Mouse (Mus musculus): ENCODE data around the gene 6030498E09Rik. TPM values are rescaled to one million over a fixed set of nuclear protein-coding genes. Genes with fewer than 3 reads are reported as not detected.

Gene 6030498E09Rik
- not detected in 2 replicates for polyA plus RNA-seq (2015; fragmentation: Nextera tagmentation; extraction: Ambion mirVana)

- H3K36me3 ChIP-seq (ENCODE audit: poor library complexity, severe bottlenecking): no peaks in the 10 kb centered on the region
- ATAC-seq: no peak
- H3K27ac ChIP-seq: no peak within 1 kb of the TSS
- H3K4me1 ChIP-seq: no peaks in the 10 kb centered on the region
- WGBS: 86% methylated on average over 9 of the region's 9 CpGs
- H3K9me3 ChIP-seq (replicated peaks): no peaks in the 10 kb centered on the region
- H3K27me3 ChIP-seq: no peaks in the 10 kb centered on the region
- no peak within 1 kb of the TSS for H3K9ac ChIP-seq
- H3K4me2 ChIP-seq: no peak within 1 kb of the TSS
- no peak within 1 kb of the TSS for H3K4me3 ChIP-seq
Observed at GRCm38 (mm10) chrX:38772478-38772877, at the start of gene 6030498E09Rik. TSS of gene 6030498E09Rik (plus strand) at chrX:38772671.

DNA sequence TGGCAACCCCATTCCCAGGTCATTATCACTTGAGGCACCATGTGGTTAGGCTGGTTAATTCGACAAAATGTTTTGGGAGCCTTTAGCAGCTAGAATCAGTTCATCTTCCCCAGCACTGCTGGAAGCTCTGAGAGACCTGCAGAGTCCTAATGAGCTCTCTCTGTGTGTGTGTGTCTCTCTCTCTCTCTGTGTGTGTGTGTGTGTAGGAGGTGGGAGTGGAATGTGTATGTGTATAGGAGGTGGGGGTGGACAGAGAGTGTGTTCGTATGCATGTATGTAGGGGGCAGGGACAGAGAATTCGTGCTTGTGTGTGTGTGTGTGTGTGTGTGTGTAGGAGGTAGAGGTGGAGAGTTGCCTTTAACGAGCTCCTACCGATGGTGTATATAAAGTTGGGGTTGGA lies 42.4 kb upstream of the 6030498E09Rik start:
- H3K4me1 ChIP-seq: 0 out of 2 replicates have a peak, but pooled peaks cover 3% of the 10 kb centered on the region
- no peak overlapping the region for H3K9ac ChIP-seq
- no peak overlapping the region for H3K27ac ChIP-seq
- WGBS: 14% methylated on average over 5 of the region's 5 CpGs
- H3K9me3 ChIP-seq (replicated peaks): no peaks in the 10 kb centered on the region
- H3K4me2 ChIP-seq: no peak overlapping the region
- H3K4me3 ChIP-seq: no peak overlapping the region
- no peaks in the 10 kb centered on the region for H3K36me3 ChIP-seq (ENCODE audit: poor library complexity, severe bottlenecking)
- ATAC-seq: peak; percentile 30; the same call in 1 of the 2 replicates
- no peaks in the 10 kb centered on the region for H3K27me3 ChIP-seq

DNA sequence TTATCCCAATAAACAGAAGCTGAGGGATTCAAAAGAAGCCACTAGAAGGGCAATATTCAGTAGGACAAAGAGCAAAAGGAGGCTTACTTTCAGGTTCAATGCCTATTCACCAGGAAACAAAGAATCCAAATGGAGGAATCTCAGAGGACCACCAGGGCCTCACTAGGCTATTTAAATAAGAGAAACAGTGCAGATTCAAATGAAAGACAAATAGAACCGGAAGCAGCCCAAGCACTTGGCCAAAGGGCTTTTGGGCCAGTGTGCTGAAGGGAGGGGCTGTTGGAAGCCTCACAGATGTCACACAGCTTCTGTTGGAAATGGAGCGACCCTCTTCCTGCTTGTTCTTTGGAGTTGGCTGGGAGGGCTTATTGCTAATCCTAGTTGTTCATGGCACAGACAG lies 41.8 kb upstream of the 6030498E09Rik start:
- no peak overlapping the region for H3K4me2 ChIP-seq
- no peak for ATAC-seq
- 25% methylated on average over 2 of the region's 2 CpGs for WGBS
- no peak overlapping the region for H3K9ac ChIP-seq
- no peak overlapping the region for H3K27ac ChIP-seq
- no peaks in the 10 kb centered on the region for H3K9me3 ChIP-seq (replicated peaks)
- 0 out of 2 replicates have a peak, but pooled peaks cover 3% of the 10 kb centered on the region for H3K4me1 ChIP-seq
- no peaks in the 10 kb centered on the region for H3K27me3 ChIP-seq
- H3K4me3 ChIP-seq: no peak overlapping the region
- no peaks in the 10 kb centered on the region for H3K36me3 ChIP-seq (ENCODE audit: poor library complexity, severe bottlenecking)

DNA sequence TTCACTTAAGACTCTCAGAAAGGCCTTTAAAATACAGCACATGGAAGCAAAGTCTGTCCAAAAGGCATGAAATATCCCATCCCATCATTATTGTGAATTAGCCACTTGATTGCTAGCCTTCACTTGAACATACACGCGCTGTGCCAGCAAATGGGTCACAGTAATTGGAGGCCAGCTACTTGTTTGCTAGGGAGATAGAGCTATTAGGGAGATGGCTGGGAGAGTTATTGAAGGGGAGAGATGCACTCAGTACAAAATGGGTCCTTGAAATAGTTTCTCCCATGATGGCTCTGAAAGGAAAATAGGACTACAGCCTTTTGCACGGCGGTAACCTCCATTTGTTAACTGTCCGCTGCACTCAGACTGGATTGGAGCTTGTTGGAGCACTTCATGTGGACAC lies 38.8 kb upstream of the 6030498E09Rik start:
- no peaks in the 10 kb centered on the region for H3K36me3 ChIP-seq (ENCODE audit: poor library complexity, severe bottlenecking)
- 84% methylated on average over 5 of the region's 5 CpGs for WGBS
- 0 out of 2 replicates have a peak, but pooled peaks cover 3% of the 10 kb centered on the region for H3K4me1 ChIP-seq
- no peak overlapping the region for H3K4me3 ChIP-seq
- H3K9ac ChIP-seq: no peak overlapping the region
- no peak overlapping the region for H3K4me2 ChIP-seq
- H3K27ac ChIP-seq: no peak overlapping the region
- no peaks in the 10 kb centered on the region for H3K9me3 ChIP-seq (replicated peaks)
- no peak for ATAC-seq
- no peaks in the 10 kb centered on the region for H3K27me3 ChIP-seq

- 49% methylated on average over 13 of the region's 13 CpGs for WGBS
- ATAC-seq: peak; percentile 48
- no peak overlapping the region for H3K27ac ChIP-seq
Observed at GRCm38 (mm10) chrX:38734916-38735880, 37.3 kb upstream of the 6030498E09Rik start.

DNA sequence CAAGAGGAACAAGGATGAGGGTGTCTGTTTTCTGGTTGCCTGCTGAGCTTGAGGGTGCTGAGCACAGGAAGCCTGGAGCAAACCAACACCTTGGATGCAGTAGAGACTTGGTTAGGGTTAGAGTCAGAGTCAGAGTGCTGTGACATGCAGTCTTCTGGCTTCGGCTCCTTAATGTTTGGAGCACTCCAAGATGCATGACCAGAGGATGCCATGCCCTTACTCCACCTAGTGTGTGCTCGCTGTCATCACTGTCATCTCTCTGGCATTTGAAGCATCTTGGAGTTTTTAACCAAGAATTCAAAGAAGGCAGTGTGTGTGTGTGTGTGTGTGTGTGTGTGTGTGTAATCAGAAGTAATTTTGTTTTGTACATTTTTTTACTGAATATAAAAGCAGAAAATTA lies 1.0 kb upstream of the 6030498E09Rik start:
- Histone ChIP-seq H3K9ac (no peak overlapping the region), H3K9me3 (replicated peaks) (no peaks in the 10 kb centered on the region), H3K4me2 (no peak overlapping the region), H3K4me1 (no peaks in the 10 kb centered on the region), H3K4me3 (no peak overlapping the region), H3K27me3 (no peaks in the 10 kb centered on the region), H3K36me3 (ENCODE audit: poor library complexity, severe bottlenecking) (no peaks in the 10 kb centered on the region), H3K27ac (no peak overlapping the region)
- ATAC-seq: no peak
- WGBS: 88% methylated on average over 2 of the region's 2 CpGs

More at GRCm38 (mm10) chrX:38734916-38735880, 37.3 kb upstream of the 6030498E09Rik start:
- no peak overlapping the region for H3K4me3 ChIP-seq
- no peaks in the 10 kb centered on the region for H3K9me3 ChIP-seq (replicated peaks)
- H3K4me1 ChIP-seq: 0 out of 2 replicates have a peak, but pooled peaks cover 3% of the 10 kb centered on the region
- H3K36me3 ChIP-seq (ENCODE audit: poor library complexity, severe bottlenecking): no peaks in the 10 kb centered on the region
- H3K27me3 ChIP-seq: no peaks in the 10 kb centered on the region
- H3K4me2 ChIP-seq: no peak overlapping the region
- no peak overlapping the region for H3K9ac ChIP-seq

GRCm38 (mm10) chrX:38771886-38772285 lies 585 bp upstream of the 6030498E09Rik start:
- H3K27ac ChIP-seq: no peak overlapping the region
- H3K4me2 ChIP-seq: no peak overlapping the region
- no peaks in the 10 kb centered on the region for H3K9me3 ChIP-seq (replicated peaks)
- H3K36me3 ChIP-seq (ENCODE audit: poor library complexity, severe bottlenecking): no peaks in the 10 kb centered on the region
- H3K4me3 ChIP-seq: no peak overlapping the region
- H3K4me1 ChIP-seq: no peaks in the 10 kb centered on the region
- peak; percentile 61 for ATAC-seq
- no peaks in the 10 kb centered on the region for H3K27me3 ChIP-seq
- no peak overlapping the region for H3K9ac ChIP-seq
- WGBS: 41% methylated on average over 3 of the region's 3 CpGs

DNA sequence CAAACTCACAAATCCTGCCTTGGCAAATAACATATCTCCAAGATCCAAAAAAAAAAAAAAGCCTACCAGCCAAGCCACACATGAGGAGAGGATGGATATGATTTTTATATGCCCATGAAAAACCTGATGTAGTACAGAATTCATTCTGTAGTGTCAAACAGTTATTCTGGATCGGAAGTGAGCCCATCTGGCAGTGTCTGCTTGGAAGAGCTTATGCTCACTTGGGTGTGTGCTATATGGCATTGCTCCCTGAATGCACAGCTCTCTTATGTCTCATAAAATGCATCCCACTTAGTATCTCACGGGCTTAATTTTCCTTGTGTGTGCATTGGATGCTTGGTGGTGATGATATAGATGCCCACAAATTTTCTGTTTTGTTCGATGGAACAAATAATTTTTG lies 21.9 kb downstream of the 6030498E09Rik start:
- WGBS: 77% methylated on average over 3 of the region's 3 CpGs
- Histone ChIP-seq H3K9me3 (replicated peaks) (no peaks in the 10 kb centered on the region), H3K9ac (no peak overlapping the region), H3K4me2 (no peak overlapping the region), H3K4me1 (no peaks in the 10 kb centered on the region), H3K36me3 (ENCODE audit: poor library complexity, severe bottlenecking) (no peaks in the 10 kb centered on the region), H3K4me3 (no peak overlapping the region), H3K27ac (no peak overlapping the region), H3K27me3 (no peaks in the 10 kb centered on the region)
- no peak; the same call in 1 of the 2 replicates for ATAC-seq

DNA sequence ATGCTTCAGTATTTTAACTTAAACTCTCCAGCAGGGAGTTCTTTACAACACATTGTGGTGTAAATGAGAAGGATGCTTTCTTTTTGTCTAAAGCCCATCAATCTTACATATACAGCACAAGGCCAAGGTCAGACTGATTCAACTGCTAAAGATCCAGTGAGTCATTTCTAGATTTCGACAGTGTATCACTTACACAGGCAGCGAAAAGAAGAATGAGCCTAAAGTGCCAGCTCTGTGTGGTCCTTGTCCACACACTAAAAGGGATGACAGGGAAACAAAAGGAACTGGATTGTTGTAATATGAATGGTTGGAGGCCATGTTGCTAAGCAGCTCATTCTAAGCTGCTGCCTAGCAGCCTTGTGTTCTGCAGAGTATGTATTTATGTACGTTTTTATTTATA lies 41.5 kb downstream of the 6030498E09Rik start:
- H3K9ac ChIP-seq: no peak overlapping the region
- no peaks in the 10 kb centered on the region for H3K4me1 ChIP-seq
- no peaks in the 10 kb centered on the region for H3K36me3 ChIP-seq (ENCODE audit: poor library complexity, severe bottlenecking)
- H3K4me3 ChIP-seq: no peak overlapping the region
- 46% methylated on average over 3 of the region's 3 CpGs for WGBS
- H3K4me2 ChIP-seq: no peak overlapping the region
- ATAC-seq: no peak
- no peaks in the 10 kb centered on the region for H3K27me3 ChIP-seq
- H3K27ac ChIP-seq: no peak overlapping the region
- H3K9me3 ChIP-seq (replicated peaks): no peaks in the 10 kb centered on the region

- H3K36me3 ChIP-seq (ENCODE audit: poor library complexity, severe bottlenecking): no peaks in the 10 kb centered on the region
- no peak overlapping the region for H3K9ac ChIP-seq
- no peaks in the 10 kb centered on the region for H3K4me1 ChIP-seq
- WGBS: 80% methylated on average over 3 of the region's 3 CpGs
- no peak overlapping the region for H3K4me2 ChIP-seq
- no peaks in the 10 kb centered on the region for H3K27me3 ChIP-seq
- no peak for ATAC-seq
- no peak overlapping the region for H3K4me3 ChIP-seq
- H3K9me3 ChIP-seq (replicated peaks): no peaks in the 10 kb centered on the region
- H3K27ac ChIP-seq: no peak overlapping the region
Observed at GRCm38 (mm10) chrX:38816841-38817240, 44.4 kb downstream of the 6030498E09Rik start.

DNA sequence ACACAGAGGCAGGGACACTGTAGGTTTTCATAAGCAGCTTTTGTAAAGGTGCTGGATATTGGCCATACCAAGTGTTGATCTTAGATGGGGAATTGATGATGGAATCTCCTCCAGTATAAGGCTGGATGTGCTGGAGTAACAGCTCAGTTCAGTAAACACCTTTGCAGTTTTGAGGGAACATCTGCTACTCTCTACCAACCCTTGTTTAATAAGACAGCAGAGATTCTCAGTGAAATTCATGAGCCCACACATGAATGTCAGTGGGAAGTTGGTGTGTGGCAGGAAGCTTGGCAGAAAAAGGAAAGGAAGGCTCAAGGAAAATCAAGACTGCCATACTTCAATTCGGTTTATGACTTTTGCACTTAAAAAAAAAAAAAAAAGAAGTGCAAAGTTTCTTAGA lies 186.1 kb downstream of the 6030498E09Rik start:
- Histone ChIP-seq H3K36me3 (ENCODE audit: poor library complexity, severe bottlenecking) (no peaks in the 10 kb centered on the region), H3K4me2 (no peak overlapping the region), H3K4me3 (no peak overlapping the region), H3K27me3 (no peaks in the 10 kb centered on the region), H3K4me1 (no peaks in the 10 kb centered on the region), H3K27ac (no peak overlapping the region), H3K9me3 (replicated peaks) (no peaks in the 10 kb centered on the region), H3K9ac (no peak overlapping the region)
- 64% methylated on average over 1 of the region's 1 CpGs for WGBS
- ATAC-seq: no peak

- Histone ChIP-seq H3K4me3 (no peak overlapping the region), H3K36me3 (ENCODE audit: poor library complexity, severe bottlenecking) (no peaks in the 10 kb centered on the region), H3K4me1 (no peaks in the 10 kb centered on the region), H3K27me3 (no peaks in the 10 kb centered on the region), H3K4me2 (no peak overlapping the region), H3K9ac (no peak overlapping the region), H3K9me3 (replicated peaks) (no peaks in the 10 kb centered on the region), H3K27ac (no peak overlapping the region)
- ATAC-seq: no peak
- WGBS: 86% methylated on average over 5 of the region's 5 CpGs
Observed at GRCm38 (mm10) chrX:38996265-38996664, 223.8 kb downstream of the 6030498E09Rik start.

All from forebrain, embryonic 13.5 days (tissue).